Mouse (Mus musculus): Measurements from ENCODE around the gene Golga2.

Golga2 gene

DNA sequence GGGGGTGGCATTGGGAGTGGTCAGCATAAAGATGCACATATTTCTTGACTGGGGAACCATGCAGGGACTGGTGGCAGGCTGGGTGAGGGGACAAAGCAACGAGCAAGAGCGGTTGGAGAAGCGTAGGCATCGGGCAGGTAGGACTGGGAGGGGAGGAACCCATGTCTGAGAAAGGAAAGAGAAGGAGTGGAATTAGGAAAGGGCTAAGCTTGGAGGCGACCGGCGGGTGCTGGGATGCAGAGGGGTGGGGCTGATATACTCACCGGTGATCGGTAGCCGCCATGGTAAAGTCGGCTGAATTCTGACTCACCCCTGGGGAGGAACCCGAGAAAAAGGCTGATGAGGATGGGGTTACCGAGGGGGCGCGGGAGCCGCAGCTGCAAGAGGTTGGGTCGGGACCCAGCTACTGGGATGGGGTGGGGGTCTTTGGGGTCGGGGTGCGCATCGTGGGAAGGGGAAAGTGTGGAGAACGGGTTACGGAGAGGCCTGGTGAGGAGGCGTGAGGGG is at the start of gene Golga2:
Gene Golga2, plus strand, starts transcription at position 51 of the 507 bp plus-strand sequence.
- no peak for DNase-seq (ENCODE audit: low read depth)

DNA sequence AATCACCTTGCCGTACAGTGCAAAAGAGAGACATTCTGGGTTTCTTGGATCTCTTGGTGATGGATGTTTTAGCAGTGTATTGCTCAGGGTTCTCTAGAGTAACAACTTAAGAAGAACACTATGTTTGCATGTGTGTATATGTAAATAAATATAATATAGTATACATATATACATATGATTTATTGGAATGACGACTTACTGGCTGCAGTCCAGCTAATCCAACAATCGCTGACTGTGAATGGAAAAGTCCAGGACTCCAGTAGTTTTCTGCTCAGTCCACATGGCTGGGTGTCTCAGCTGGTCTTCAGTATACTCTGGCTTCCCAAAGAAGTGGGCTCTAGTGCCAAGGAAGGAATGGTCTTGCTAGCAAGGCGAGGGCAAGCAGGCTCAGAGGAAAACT is 49.6 kb upstream of the Golga2 start:
- DNase-seq (ENCODE audit: low read depth), result no peak

DNA sequence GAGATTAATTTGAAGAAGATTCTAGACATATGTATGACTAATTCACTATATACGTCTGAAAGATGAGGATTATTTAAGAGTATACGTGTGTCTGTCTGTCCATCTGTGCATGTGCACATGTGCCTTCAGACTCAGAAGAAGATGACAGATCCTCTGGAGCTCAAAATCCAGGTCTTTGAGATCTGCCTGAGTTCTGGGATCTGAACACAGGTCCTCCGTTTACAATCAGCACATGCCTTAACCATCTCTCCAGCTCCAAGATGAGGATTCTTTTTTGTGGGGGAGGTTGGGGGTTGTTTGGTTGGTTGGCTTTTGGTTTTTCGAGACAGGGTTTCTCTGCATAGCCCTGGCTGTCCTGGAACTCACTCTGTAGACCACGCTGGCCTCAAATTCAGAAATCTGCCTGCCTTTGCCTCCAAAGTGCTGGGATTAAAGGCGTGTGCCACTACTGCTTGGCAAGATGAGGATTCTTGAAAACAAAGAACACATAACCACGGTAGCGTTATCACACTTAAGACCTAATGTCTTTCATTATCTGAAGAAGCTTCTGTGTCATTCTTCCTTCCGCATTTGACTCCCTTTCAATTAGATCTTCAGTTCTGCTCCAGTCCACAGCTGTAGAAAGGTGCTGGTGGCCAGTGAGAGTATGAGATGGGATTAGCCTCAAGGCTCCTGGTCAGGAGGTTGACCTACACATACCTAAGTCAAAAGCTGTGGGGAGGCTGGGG is 48.3 kb upstream of the Golga2 start:
- no peak for DNase-seq (ENCODE audit: low read depth)

DNA sequence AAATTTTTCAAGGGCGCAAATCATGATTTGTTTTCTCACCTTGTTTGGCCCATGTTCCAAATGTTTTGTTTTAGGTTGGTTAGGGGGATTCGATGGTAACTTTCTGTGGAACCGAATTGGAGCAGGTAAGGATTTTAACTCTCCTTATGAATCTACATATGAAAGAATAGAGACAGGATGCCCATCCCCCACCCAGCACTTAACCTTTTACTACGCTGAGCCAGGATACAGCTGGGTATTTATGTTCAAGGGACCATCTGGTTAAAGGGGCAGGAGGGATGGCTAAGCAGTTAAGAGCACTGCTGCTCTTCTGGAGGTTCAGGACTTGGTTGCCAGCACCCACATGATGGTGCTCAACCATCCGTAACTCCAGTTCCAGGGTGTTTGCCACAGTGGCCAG is 46.6 kb upstream of the Golga2 start:
- no peak for DNase-seq (ENCODE audit: low read depth)

DNA sequence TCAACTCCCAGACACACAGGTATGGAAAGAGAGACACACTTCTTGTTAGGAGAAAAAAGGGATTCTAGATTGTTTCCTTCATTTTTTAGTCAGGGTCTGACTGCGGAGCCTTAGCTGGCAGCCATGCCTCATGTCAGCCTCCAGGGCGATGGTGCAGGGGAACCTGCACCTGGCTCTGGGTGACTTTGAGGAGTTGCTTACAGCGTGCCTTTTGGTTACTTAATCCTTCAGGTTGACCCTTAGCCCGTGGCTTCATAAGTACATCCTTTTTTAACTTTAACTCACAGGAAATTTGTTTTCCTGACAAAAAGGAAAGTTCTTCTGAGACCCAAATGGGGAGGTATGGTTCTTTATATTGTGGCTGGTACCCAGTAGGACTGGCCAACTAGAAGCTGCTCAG is 44.2 kb upstream of the Golga2 start:
- no peak for DNase-seq (ENCODE audit: low read depth)

DNA sequence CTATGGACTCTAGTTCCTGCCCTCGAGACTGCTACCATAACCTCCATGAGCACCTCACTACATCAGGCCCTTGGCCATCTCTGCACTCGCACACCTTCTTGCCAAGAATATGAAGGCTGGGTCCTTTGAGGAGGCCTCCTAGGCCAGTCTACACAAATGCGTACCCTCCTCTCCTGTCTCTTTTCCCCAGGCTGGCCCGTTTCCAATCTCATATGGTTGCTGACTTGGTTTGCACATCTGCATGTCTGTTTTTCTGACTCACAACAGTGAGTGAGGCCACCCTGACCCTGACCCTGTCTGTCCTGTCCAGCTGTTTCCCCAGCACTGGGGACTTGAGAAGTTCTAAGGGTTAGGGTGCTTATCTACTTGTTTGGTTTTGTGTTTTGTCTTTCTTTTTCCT is 40.4 kb upstream of the Golga2 start:
- peak; percentile 39 for DNase-seq (ENCODE audit: low read depth)

DNA sequence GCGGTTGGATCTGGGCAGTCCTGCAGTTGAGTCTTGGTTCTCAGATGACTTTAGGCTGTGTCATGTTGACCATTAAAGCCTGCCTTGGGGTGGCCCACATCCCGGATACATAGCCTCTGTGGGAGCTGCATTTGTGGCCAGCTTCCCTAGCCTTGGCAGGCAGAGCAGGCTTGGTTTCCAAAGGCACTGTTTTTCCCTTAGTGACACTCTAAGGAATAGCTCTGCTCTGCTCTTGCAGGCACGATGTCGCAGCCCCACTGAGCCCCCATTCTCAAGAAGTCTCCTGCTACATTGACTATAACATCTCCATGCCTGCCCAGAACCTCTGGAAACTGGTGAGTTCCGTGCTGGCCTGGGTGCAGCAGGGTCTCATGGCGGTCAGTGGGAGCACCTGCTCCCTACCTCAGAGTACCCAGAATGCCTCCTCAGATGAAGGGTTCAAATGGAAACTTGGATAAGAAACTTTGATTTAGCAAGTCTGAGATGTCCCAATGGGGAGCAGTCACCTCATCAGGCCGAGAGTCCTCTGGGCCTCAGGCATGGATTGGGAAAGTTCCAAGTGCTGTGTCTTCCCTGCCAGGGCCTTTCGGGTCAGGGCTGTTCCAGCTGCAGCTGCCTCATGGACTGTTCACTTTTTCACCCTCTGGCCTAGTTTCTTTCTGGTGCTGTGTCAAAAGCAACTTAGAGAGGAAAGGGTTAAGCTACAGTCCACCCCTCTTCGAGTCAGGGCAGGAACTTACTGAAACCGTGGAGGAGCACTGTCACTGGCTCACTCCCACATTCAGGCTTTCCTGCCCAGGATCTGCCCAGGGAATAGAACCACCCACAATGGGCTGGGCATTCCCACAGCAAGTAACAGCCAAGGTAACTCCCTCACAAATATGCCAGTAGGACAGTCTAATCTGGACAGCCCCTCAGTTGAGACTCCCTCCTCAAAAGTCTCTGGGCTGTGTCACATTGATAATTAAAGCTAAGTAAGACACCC is 38.5 kb upstream of the Golga2 start:
- DNase-seq (ENCODE audit: low read depth), result no peak

DNA sequence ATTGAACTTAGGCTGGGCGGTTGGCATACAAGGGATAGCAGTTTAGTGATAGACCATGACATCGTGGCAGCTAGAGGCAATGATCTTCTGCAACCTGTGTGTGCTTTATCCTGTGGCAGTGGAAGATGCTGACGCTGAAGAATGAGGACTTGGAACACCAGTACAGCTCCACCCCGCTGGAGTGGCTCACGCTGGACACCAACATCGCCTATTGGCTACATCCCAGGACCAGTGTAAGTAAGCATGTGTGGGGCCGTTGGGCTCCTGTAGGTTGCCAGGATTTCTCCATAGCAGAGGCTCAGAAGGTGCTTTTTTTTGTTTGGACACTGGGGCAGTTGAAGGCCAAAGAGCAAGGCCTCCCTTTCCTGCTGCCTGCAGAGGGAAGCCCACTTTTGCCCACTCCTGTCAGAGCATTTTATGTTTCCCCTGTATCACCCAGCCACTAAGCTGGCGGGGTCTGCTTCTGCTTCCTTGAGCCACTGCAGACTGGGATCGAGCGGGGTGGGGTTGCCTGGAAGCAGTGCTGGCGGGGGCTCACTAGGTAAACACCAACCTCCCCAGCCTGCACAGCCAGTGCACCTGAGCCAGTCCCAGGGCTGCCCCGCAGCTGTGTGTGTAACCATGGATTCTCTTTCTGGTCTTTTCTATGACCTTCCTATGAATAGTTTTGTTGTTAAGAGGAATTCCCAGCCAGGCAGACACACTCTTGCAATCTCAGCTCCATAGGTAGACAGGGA is 35.2 kb upstream of the Golga2 start:
- DNase-seq (ENCODE audit: low read depth), result no peak

DNA sequence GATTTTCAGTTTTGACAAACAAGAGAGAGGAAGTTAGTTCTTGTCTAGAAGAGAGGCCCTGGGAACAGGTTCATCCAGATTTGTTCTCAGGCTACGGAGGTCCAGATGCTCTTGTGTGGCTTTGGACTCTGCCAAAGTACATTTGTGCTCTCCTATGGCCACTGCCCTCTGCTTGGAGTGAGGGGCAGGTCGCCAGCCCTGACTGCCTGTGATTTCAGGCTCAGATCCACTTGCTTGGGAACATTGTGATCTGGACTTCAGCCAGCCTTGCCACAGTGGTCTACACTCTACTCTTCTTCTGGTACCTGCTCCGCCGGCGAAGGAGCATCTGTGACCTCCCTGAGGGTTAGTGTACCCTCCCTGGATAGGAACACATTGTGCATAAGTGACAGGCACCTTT is 34.5 kb upstream of the Golga2 start:
- DNase-seq (ENCODE audit: low read depth), result no peak

DNA sequence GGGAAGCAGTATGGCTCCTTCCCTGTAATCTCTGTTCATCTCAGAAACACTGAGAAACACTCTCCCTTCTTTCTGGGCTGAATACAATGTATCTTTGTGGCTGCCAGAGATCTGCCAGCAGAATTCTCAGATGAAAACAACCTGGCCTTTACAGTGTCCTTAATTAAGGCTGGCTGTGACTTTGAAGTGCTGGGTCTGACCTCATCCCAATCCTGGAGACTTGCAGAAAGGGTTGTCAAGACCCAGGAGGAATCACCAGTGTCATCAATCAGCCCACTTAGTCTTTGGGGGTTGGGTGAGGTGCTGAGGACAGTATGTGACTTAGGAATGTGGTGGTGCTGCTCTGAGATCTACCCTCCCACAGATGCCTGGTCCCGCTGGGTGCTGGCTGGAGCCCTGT is 33.8 kb upstream of the Golga2 start:
- no peak for DNase-seq (ENCODE audit: low read depth)

DNA sequence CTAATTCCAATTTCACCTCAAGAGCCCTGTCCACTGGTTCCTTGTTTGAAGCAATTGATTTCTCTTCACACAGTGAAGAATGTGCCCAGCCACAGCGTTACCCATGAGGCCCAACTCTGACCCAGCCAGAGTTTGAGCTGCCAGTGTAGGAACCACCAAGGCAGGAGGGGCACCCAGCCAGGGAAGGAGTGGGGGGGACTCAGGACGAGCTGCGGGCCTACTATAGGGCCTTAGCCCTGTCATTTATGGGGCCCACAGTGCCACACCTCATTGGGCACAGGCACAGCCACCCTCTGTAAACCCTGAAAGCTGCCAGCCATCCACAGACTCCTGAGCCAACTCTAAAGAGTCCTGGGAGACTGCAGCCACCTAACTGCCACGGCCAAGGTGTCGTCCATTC is 32.6 kb upstream of the Golga2 start:
- no peak for DNase-seq (ENCODE audit: low read depth)

DNA sequence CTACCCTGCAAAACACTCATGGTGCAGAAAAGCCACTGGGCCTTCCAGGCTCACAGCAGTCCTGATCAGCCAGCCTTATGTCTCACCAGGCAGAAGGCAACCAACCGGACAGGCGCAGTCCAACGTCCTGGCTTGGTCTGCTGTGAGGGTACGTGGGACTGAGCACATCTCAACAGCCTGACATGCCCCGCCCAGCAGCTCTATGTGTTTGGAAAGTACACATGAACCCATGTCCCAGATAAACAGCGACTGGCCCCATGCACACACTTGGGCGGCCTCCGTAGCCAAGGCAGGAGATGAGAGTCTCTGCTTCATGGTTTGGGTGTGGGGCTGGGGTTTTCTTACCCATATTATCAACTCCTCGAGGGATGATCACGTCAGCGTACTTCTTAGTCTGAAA is 30.9 kb upstream of the Golga2 start:
- DNase-seq (ENCODE audit: low read depth), result no peak

DNA sequence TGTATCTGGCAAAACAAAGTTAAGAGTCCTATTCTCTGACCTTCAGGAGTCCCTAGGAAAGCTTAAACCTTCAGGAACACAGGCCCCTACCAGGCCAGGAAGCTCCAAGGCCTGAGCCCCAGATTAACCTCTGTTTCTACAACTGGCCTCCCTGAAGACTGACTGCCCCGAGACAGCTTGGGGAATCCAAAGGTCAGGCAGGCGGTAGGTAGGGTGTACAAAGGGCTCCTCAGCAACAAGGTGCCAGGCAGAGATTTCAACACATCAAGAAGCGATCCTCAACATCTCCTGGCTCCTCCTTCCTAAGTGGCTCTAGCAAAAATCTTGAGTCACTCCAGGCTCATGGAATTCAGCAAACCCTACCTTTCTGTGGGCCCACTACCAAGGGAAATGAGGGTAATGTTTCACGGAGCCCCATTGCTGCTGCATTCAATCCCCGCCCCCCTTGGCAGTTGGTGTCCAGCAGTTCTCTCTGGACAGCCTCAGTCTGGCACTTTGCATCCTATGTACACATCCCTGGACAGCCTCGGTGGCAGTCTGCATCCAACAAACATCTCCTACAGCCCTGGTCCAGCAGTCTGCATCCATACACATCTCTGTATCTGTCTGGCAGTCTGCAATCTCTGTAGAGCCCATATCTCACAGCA is 28.2 kb upstream of the Golga2 start:
- no peak for DNase-seq (ENCODE audit: low read depth)

DNA sequence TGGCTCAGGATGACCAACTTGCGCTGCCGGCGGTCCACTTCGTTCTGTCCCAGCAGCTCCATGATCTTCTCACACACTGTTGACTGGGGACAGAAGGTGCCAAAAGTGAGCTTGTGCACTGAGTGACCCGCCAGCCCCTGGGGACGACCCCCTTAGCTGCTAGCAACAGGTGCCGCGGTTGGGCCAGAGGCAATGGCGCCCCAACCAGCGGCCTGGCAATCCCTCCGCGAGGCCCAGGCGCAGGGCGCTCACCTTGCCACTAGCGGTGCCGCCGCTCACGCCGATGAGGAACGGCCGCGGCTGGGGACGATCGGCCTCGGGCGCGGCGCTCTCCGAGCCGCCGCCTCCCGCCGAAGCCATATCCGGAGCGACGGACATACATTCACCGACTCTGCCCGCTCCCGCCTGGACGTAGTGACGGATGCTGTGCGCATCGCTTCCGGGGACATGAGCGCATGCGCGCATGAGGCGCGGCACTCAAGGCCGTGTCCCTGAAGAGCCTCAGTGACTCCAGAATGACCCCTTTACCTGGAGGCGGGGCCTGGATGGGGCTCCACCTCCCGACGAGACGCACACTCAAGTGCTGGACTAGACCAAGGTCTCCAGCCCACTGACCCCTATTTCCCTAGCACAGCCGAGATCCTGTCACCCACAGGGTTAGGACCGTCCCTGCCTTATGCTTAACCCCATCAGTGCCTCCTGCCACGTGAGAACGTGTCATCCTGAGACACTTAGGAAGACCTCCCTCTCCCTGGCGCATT is 27.3 kb upstream of the Golga2 start, which contains the start of gene Uck1:
Gene Uck1, minus strand, starts transcription at position 503 of the 761 bp plus-strand sequence.
- DNase-seq (ENCODE audit: low read depth), result peak; percentile 94

DNA sequence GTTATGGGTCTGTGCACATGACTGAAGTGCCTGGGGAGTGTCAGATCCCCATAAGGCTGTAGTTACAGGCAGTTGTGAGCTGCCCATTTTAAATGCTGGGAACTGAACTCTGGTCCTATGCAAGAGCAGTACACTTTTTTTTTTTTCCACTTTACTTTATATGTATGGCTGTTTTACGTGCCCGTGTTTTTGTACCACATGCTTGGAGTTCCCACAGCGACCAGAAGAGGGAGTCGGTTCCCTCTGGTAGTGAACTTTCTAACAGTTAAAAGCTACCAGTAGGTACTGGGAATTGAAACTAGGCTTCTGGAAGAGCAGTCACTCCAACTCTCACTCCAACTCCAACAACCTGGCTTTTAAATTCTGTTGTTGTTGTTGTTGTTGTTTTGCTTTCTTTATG is 26.5 kb upstream of the Golga2 start:
- peak; percentile 88 for DNase-seq (ENCODE audit: low read depth)

DNA sequence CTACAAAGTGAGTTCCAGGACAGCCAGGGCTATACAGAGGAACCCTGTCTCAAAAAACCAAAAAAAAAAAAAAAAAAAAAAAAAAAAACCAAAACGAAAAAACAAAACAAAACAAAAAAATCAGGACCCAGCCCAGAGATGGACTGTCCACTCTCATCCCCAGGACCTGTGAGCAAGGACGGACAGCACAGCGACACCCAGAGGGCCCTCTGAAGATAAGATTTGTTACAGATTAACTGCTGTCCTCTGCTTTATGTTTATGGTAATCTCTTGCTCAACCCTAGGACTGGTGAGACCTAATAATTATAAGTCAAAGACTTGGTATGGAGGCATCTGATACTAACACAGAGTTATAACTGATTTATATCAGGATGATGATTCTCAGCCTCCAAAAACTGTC is 11.4 kb upstream of the Golga2 start:
- no peak for DNase-seq (ENCODE audit: low read depth)

DNA sequence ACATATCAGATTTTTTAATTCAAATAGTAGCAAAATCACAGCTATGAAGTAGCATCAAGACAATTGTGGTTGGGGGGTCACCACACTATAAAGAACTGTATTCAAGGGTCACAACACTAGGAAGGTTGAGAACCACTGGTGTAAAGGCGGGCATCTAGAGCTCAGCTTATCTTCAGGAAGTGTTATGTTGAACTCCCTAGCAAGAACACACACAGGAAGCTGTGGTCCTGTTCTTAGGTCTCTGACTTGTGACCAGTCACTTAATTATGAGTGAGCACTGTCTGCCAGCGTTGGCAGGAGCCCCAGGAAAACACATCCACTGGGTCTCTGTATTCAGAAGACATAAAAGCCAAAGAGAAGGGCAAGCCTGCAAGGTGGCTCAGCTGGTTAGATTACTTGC is 4.9 kb upstream of the Golga2 start:
- DNase-seq (ENCODE audit: low read depth), result peak; percentile 90

DNA sequence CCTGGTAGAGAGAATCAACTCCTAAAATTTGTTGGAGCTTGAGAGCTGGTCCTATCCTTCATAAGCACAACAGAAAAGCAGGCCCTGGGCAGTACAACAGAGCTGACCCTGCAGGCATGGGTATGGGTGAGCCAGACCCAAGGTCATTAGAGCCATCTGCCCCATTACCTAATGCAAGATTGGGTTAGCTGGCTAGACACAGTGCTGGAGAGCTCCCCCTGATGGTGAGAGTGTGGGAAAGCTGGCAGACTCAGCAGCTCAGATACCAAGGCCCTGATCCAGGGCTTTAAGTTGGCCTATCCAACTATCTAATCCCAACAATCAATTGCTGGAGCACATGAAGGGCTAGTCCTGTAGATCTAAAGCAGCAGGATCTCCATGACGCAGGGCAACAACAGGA is 4.5 kb upstream of the Golga2 start:
- peak; percentile 85 for DNase-seq (ENCODE audit: low read depth)

DNA sequence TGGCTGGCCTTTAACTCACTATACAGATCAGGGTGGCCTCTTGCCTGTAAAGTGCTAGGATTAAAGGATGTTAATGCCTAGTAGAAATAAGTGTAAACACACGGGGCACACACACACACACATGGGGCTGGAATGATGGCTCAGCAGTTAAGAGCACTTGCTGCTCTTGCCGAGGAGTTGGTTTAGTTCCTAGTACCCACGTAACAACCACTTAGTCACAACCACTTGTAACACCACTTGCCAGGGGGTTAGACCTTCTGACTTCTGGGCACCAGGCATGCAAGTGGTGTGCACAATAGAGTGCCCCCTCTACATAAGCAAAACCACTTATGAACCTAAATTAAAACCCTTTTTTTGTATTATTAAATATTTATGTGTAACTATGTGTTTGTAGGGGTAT is 3.2 kb upstream of the Golga2 start:
- DNase-seq (ENCODE audit: low read depth), result no peak

DNA sequence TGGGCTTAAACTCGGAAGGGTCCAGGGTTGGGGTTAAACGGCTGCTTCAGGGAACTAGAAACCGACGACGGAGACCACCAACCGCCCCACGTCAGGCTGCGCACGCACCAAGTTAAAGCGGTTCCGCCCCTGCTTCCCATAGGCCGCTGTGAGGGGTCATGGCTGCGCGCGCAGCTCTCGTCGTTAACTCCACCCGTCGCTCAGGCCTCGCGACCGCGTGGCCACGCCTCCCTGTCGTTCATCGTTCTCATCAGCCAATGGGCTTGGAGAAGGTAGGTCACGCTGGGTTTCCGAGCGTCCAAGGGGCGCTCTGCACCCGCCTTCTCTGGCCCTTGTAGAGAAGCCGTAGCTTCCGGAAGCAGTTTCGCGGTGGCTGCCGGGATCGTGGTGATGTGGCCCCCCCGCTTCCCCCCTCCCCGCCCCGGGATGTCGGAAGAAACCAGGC is 761 bp downstream of the Golga2 start, which contains the start of gene Swi5:
Gene Swi5, minus strand, starts transcription at position 153 of the 445 bp plus-strand sequence.
- peak; percentile 99 for DNase-seq (ENCODE audit: low read depth)

Measured in 416B (cell line).